Mouse (Mus musculus): Measurements from ENCODE around the gene Cinp.

GRCm38 (mm10) chr12:110921572-110921971 lies 32.6 kb upstream of the Cinp start:
- no peak for TF ChIP-seq ZC3H11A (IDR thresholded peaks at IDR 0.05; ENCODE audit: borderline replicate concordance, low read depth, low read length)
- TF ChIP-seq ZNF384 (IDR thresholded peaks at IDR 0.05; ENCODE audit: low read depth, low read length) = no peak
- no peak for TF ChIP-seq MAFK (IDR thresholded peaks at IDR 0.05; ENCODE audit: insufficient read depth, low read depth, low read length)
- no peak for TF ChIP-seq CHD2 (IDR thresholded peaks at IDR 0.05; ENCODE audit: low read depth, low read length)
